Mouse (Mus musculus) heart, adult 9 months (tissue): ENCODE measurements around the gene Pde5a.

Experiments
- DNase-seq, 2 experiments: peaks; one replicate each; pipeline ENCODE4 v3.0.0; 2022; ENCODE audit warnings: low spot score in 2 of 2

Gene Pde5a

GRCm38 (mm10) chr3:122848410-122849034 lies 119.8 kb downstream of the Pde5a start:
- DNase-seq, result no peak

- no peak for DNase-seq
These were observed 126.4 kb downstream of the Pde5a start for GRCm38 (mm10) chr3:122855149-122855548.

DNA sequence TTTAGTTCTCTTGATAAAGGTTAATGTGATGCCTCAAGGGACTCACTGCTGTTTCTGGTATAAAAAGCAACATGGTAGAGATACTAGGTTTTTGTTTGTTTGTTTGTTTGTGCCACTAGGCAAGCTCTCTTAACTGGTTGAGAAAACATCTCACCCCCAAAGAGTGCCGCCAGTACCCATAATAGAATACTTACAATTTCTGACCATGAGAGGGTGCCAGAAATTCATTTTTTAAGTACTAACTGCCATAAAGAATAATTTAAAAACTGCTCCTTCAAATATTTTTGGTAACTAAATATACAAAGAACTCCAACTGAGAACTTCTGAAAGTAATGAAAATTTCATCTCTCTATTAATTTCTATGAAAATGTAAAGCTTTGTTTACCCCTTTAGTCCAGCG lies 131.1 kb downstream of the Pde5a start:
- DNase-seq, result no peak

GRCm38 (mm10) chr3:122860573-122861498 lies 132.1 kb downstream of the Pde5a start:
- no peak for DNase-seq

DNA sequence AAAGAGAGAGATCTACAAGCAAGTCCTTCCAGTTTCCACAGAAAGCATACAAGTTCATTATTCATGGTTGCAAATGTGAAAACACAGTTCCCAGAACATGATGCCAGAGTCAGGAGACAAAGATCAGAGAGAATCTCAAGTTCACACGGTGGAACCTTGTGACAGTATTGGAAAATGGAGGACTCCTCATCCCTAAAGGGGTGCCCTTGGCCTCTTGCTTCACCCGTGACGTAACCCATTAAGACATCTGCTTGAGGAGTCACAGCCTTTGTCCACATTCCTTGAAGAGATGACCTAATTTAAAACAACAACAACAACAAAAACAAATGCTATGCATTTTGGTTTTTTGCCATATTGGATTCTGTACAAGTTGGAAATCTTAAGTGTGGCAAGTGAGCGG lies 136.3 kb downstream of the Pde5a start:
- DNase-seq, result no peak

- DNase-seq, result no peak
These were observed 139.5 kb downstream of the Pde5a start for GRCm38 (mm10) chr3:122868270-122868669.

DNA sequence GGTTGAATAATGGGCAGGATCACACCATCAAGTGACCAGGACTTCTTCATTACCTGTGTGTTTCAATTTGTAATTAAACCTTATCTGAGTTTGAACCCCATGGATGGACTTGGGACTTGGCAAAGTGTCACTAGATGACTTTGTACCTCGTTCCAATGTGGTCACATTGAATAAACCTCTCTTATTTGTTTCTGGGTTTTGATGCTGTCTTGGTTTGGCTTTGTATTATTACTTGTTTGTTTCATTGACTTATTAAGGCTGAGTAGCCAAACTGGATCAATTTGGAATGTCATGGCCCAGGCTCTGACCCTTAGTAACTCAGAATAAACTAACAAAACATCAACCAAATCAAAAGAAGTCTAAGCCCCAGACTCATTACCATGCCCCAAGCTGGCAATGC lies 142.8 kb downstream of the Pde5a start:
- DNase-seq, result no peak

DNA sequence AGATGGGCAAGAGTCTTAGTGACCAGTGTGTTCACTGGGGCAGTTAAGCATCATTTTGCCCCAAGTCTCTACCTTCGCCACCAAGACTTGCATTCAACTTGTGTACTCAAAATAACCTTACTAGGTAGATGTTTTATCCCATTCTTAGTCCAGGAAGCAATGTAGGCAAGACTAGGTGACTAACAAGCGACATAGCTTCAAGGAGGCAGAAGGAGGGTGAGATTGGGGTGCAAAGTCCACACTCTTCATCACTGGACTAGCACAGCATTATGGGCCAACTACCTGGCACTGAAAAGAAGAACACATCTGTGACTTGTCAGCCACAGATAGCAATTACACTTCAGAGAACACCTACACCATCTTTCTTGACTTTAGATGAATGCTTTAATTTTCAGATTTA lies 148.1 kb downstream of the Pde5a start:
- DNase-seq, result no peak

GRCm38 (mm10) chr3:122877543-122877942 lies 148.8 kb downstream of the Pde5a start:
- no peak for DNase-seq

DNA sequence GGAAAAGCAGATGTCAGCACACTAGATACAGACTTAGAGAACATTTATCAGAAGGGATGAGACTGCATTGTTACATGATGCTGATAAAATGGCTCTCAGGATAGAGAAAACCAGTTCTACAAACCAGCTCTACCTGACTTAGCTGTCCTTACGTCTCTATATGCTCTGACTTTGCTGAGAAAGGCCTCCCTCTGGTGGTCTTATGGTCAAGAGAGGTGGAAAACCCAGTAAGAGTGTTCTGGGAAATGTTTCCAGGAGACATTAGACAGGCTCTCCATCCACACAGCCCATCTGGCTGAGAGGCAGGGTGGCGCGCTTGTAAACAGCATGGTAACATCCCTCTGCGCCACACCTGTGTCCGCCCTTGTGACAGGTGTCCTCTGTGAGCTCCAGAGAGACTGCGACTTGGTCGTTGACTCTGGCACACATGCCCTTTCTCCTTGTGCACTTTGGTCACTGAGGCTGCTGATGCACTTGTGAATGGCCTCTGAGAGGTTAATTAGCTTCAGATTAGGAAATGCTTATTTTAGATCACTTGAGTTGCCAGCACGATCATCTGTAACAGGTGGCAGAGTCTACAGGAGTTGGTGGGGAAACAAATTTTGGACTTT lies 150.1 kb downstream of the Pde5a start:
- DNase-seq, result no peak

- no peak for DNase-seq
These were observed 159.0 kb downstream of the Pde5a start for GRCm38 (mm10) chr3:122887505-122888301.

DNA sequence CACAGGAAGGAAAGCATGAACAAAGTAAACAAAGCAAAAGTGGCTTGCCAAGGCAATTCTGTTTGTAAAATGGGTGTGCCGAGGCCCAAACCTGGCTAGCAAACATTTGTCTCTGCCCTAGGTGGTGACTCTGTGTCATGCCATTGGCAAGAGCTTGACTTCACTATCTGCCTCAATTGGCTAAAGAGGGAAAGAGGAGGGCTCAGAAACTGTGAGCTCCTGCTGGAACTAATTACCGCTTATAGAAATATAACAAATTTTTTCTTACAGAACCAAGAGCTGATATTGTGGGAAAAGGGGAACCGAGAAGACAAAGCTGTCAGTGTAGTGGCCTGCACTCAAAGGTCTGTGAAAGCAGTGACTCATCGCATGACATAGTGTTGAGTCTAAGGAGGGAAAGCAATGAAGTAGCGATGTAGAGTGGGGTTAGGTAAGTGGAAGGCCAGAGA lies 159.6 kb downstream of the Pde5a start:
- no peak for DNase-seq

GRCm38 (mm10) chr3:122894772-122895171 lies 166.0 kb downstream of the Pde5a start, which contains the start of gene Fabp2:
TSS of gene Fabp2 (plus strand) at chr3:122895072.
- DNase-seq, result no peak

DNA sequence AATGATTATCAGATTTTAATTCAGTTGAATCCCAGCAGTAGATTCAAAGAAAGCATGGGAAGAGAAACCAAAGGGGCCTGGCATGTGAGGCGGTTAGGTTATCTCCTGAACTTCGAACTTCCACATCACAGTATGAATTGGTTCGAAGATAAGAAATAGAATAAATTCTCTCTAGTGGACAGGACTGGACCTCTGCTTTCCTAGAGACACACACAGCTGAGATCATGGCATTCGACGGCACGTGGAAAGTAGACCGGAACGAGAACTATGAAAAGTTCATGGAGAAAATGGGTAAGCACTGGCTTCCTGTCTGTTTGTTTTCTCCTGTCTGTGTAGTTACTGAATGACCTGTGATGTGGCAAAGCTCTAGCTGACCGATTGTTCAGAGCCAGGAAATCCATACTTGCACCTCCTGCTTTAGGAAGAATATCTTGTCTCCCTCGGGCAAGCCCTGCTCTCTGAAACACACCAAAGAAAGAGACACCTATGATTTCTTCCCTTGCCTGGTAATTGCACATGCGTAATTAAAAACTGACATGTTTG lies 166.5 kb downstream of the Pde5a start:
- DNase-seq, result no peak

DNA sequence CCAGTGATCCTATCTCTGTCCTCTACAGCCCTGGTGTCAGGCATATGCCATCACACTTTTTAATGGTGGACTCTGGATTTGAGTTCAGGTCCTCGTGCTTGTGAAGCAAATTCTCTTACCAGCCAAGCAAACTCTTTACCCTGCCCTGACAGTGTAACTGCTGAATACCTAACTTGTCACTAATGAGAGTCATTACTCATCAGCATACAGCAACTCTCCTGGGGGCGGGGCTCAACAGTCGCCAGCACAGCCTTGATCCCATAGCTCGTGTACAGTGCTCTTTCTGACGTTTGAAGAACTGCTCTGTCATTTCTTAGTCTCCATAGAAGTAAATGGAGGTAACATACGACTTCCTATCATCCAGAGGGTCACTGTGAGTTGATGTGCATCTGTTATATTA lies 169.5 kb downstream of the Pde5a start:
- no peak for DNase-seq

DNA sequence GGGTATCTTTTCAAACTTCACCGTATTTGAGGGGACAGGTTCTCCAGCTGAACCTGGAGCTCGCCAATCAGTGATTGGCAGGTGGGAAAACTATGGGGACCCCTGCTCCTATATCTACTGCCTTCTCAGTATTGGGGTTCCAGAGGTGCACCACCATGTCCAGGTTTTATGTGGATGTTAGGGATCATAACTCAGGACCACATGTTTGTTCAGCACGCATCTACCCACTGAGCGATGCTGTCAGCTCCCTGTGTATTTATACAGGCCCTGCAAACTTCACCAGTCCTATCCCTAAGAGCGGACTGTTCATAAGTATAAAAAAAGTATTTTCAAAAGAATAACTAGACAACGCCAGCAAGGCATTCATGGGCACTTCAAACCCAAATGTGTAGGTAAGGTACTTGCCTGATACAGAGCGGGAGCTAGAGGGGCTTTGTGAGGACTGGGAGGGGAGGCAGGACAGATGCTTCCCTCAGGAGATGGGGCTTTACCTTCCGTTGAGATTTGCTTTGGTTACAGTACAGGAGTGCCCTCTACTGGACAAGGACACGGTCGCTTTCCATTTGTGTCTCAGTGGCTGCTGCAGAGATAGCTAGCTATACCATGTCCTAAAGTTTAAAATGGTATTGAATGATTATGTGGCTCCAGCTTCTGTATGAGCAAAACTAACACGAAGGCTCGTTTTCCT lies 175.1 kb downstream of the Pde5a start:
- no peak for DNase-seq

- DNase-seq, result no peak
These were observed 179.1 kb downstream of the Pde5a start for GRCm38 (mm10) chr3:122907841-122908240.
